Mouse (Mus musculus) ES-Bruce4 (cell line): ENCODE results near the gene Rab3ip. TPM values are rescaled to one million over a fixed set of nuclear protein-coding genes. Genes with fewer than 3 reads are reported as not detected.
A peak's percentile ranks its signal among the peaks of the same experiment; 100 is the strongest.

Experiments used
- H3K27ac ChIP-seq: 2 replicates; pipeline ENCODE4 v1.5.1; 2012; ENCODE audit warnings: low read length, inconsistent platforms; ENCODE audit not compliant: insufficient read depth
- H3K27me3 ChIP-seq: 2 replicates; pipeline ENCODE4 v1.6.1; 2012; ENCODE audit warnings: mild to moderate bottlenecking, low read length, inconsistent platforms; ENCODE audit not compliant: control insufficient read depth, poor library complexity, insufficient read depth, severe bottlenecking
- H3K36me3 ChIP-seq: 2 replicates; pipeline ENCODE4 v1.6.1; 2012; ENCODE audit warnings: inconsistent platforms, mild to moderate bottlenecking, low read length, moderate library complexity; ENCODE audit not compliant: control insufficient read depth, poor library complexity, insufficient read depth, severe bottlenecking
- H3K4me1 ChIP-seq: one replicate; pipeline ENCODE4 v1.8.1; 2011; ENCODE audit warnings: low read length; ENCODE audit not compliant: control insufficient read depth, insufficient read depth
- H3K4me3 ChIP-seq: 2 replicates; pipeline ENCODE4 v1.5.1; 2011; ENCODE audit warnings: low read depth, mild to moderate bottlenecking, low read length
- H3K9ac ChIP-seq: 2 replicates; pipeline ENCODE4 v1.6.1; 2012; ENCODE audit warnings: low read depth, mild to moderate bottlenecking, inconsistent platforms; ENCODE audit not compliant: poor library complexity, severe bottlenecking
- H3K9me3 ChIP-seq: replicated peaks from 2 replicates; pipeline ENCODE4 v1.6.1; 2012; ENCODE audit warnings: mild to moderate bottlenecking, low read length, inconsistent platforms; ENCODE audit not compliant: control insufficient read depth, poor library complexity, insufficient read depth, severe bottlenecking
- CTCF ChIP-seq: IDR thresholded peaks from one replicate; pipeline ENCODE4 v1.8.1; 2011; ENCODE audit warnings: low read depth, low read length
- EP300 ChIP-seq: IDR thresholded peaks from 2 replicates; pipeline ENCODE4 v1.6.1; 2011; ENCODE audit warnings: low read depth, low read length; ENCODE audit not compliant: insufficient read depth
- POLR2A ChIP-seq: IDR thresholded peaks from one replicate; pipeline ENCODE4 v1.8.1; 2011; ENCODE audit warnings: low read length; ENCODE audit not compliant: insufficient read depth
- polyA plus RNA-seq: library from polyadenylated mRNA; stranded (reverse); fragments of >200 nt; gene quantifications from 2 replicates; pipeline ENCODE4 v1.2.4, GENCODE M21; 2011; ENCODE audit warnings: low read depth; ENCODE audit not compliant: missing spikeins, insufficient read depth, insufficient read length

Gene Rab3ip
- polyA plus RNA-seq, 1 experiment: 70.8 TPM

- Histone ChIP-seq H3K4me1 (peaks cover 2% of the 10 kb centered on the region), H3K4me3 (no peak overlapping the region), H3K27me3 (no peaks in the 10 kb centered on the region; the same call in 1 of the 2 replicates), H3K36me3 (no peaks in the 10 kb centered on the region), H3K9ac (no peak overlapping the region), H3K9me3 (no peaks in the 10 kb centered on the region; the same call in 1 of the 2 replicates), H3K27ac (no peak overlapping the region)
- TF ChIP-seq EP300 (no peak), CTCF (no peak), POLR2A (no peak)
Measured at GRCm38 (mm10) chr10:116964571-116964970, 14.0 kb upstream of the Rab3ip start.

GRCm38 (mm10) chr10:116964084-116964483, 13.5 kb upstream of the Rab3ip start:
- H3K36me3 ChIP-seq: no peaks in the 10 kb centered on the region
- no peak overlapping the region for H3K4me3 ChIP-seq
- no peaks in the 10 kb centered on the region; the same call in 1 of the 2 replicates for H3K27me3 ChIP-seq

GRCm38 (mm10) chr10:116962803-116963202, 12.2 kb upstream of the Rab3ip start:
- H3K4me1 ChIP-seq: peaks cover 2% of the 10 kb centered on the region
- H3K9me3 ChIP-seq: no peaks in the 10 kb centered on the region
- no peaks in the 10 kb centered on the region; the same call in 1 of the 2 replicates for H3K27me3 ChIP-seq
- no peak overlapping the region for H3K4me3 ChIP-seq
- H3K36me3 ChIP-seq: no peaks in the 10 kb centered on the region
- TF ChIP-seq POLR2A (no peak), EP300 (no peak), CTCF (peak; percentile 41)
- no peak overlapping the region for H3K9ac ChIP-seq
- no peak overlapping the region for H3K27ac ChIP-seq

More at GRCm38 (mm10) chr10:116964084-116964483, 13.5 kb upstream of the Rab3ip start:
- Histone ChIP-seq H3K4me1 (peaks cover 2% of the 10 kb centered on the region), H3K9me3 (no peaks in the 10 kb centered on the region; the same call in 1 of the 2 replicates), H3K9ac (no peak overlapping the region), H3K27ac (no peak overlapping the region)
- no peak for TF ChIP-seq POLR2A
- no peak for TF ChIP-seq CTCF
- no peak for TF ChIP-seq EP300

- Histone ChIP-seq H3K36me3 (no peaks in the 10 kb centered on the region), H3K9ac (no peak overlapping the region), H3K4me1 (peaks cover 2% of the 10 kb centered on the region), H3K27ac (no peak overlapping the region), H3K4me3 (no peak overlapping the region), H3K27me3 (no peaks in the 10 kb centered on the region; the same call in 1 of the 2 replicates), H3K9me3 (no peaks in the 10 kb centered on the region)
- TF ChIP-seq EP300: no peak
- TF ChIP-seq CTCF: no peak
- TF ChIP-seq POLR2A: no peak
Measured at GRCm38 (mm10) chr10:116962152-116962551, 11.6 kb upstream of the Rab3ip start.

GRCm38 (mm10) chr10:116957867-116958551, 7.4 kb upstream of the Rab3ip start:
- Histone ChIP-seq H3K9me3 (no peaks in the 10 kb centered on the region; the same call in 1 of the 2 replicates), H3K4me3 (no peak overlapping the region), H3K36me3 (no peaks in the 10 kb centered on the region), H3K27ac (no peak overlapping the region), H3K4me1 (no peaks in the 10 kb centered on the region), H3K9ac (no peak overlapping the region), H3K27me3 (no peaks in the 10 kb centered on the region)
- TF ChIP-seq EP300: no peak
- no peak for TF ChIP-seq CTCF
- TF ChIP-seq POLR2A: no peak

GRCm38 (mm10) chr10:116956483-116957158, 6.1 kb upstream of the Rab3ip start:
- Histone ChIP-seq H3K4me1 (no peaks in the 10 kb centered on the region), H3K9ac (no peak overlapping the region), H3K36me3 (no peaks in the 10 kb centered on the region), H3K9me3 (no peaks in the 10 kb centered on the region; the same call in 1 of the 2 replicates), H3K27me3 (no peaks in the 10 kb centered on the region), H3K27ac (no peak overlapping the region), H3K4me3 (no peak overlapping the region)
- no peak for TF ChIP-seq POLR2A
- no peak for TF ChIP-seq EP300
- no peak for TF ChIP-seq CTCF
